Mouse (Mus musculus): ENCODE measurements around the gene Cd101. TPM values are rescaled to one million over a fixed set of nuclear protein-coding genes. Genes with fewer than 3 reads are reported as not detected.

Cd101 gene
- polyA plus RNA-seq, 1 experiment from 2014 or later: 1.0 TPM

DNA sequence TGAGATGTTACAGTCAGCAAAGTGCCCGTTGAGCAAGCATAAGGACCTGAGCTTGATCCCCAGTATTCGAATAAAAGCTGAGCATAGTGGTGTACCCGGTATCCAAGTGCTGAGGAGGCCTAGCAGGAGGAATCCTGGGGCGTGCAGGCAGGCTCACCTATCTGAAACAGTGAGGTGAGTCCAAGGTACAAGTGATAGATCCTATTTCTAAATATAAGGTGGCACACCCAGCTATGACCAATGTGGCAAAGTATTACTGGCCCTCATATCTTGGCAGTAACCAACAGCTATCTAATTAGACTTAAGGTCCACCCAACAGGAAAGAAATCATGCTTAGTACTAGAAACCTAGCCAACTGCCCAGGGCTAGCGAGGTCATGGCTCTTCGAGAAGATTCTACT lies 6.4 kb downstream of the Cd101 start:
- peak; percentile 93 for ATAC-seq
- Histone ChIP-seq H3K9me3 (ENCODE audit: control insufficient read depth) (no peaks in the 10 kb centered on the region), H3K4me1 (replicated peaks; ENCODE audit: control insufficient read depth, insufficient read depth, low read length) (no peaks in the 10 kb centered on the region), H3K27ac (ENCODE audit: low read depth, low read length) (no peak overlapping the region; the same call in 1 of the 2 replicates), H3K4me2 (replicated peaks; ENCODE audit: low read depth) (no peak overlapping the region), H3K9ac (ENCODE audit: low read depth, low read length) (no peak overlapping the region), H3K4me3 (ENCODE audit: low read depth, low read length) (no peak overlapping the region), H3K36me3 (ENCODE audit: control insufficient read depth, insufficient read depth) (no peaks in the 10 kb centered on the region), H3K27me3 (replicated peaks; ENCODE audit: control insufficient read depth, insufficient read depth, low read length) (no peaks in the 10 kb centered on the region)
- 55% methylated on average over 6 of the region's 6 CpGs for WGBS
- no peak for TF ChIP-seq CTCF (IDR thresholded peaks at IDR 0.05; ENCODE audit: low read depth)

- Histone ChIP-seq H3K4me3 (ENCODE audit: low read depth, low read length) (no peak overlapping the region), H3K4me2 (replicated peaks; ENCODE audit: low read depth) (no peak overlapping the region), H3K27me3 (replicated peaks; ENCODE audit: control insufficient read depth, insufficient read depth, low read length) (no peaks in the 10 kb centered on the region), H3K9ac (ENCODE audit: low read depth, low read length) (no peak overlapping the region), H3K36me3 (ENCODE audit: control insufficient read depth, insufficient read depth) (no peaks in the 10 kb centered on the region), H3K27ac (ENCODE audit: low read depth, low read length) (no peak overlapping the region), H3K4me1 (replicated peaks; ENCODE audit: control insufficient read depth, insufficient read depth, low read length) (no peaks in the 10 kb centered on the region), H3K9me3 (ENCODE audit: control insufficient read depth) (no peaks in the 10 kb centered on the region)
- no peak for TF ChIP-seq CTCF (IDR thresholded peaks at IDR 0.05; ENCODE audit: low read depth)
- WGBS: 81% methylated on average over 8 of the region's 8 CpGs
- no peak for ATAC-seq
These were observed 7.8 kb downstream of the Cd101 start for GRCm38 (mm10) chr3:101021481-101022051.

GRCm38 (mm10) chr3:101021073-101021472 lies 8.3 kb downstream of the Cd101 start:
- Histone ChIP-seq H3K4me2 (replicated peaks; ENCODE audit: low read depth) (no peak overlapping the region), H3K9me3 (ENCODE audit: control insufficient read depth) (no peaks in the 10 kb centered on the region), H3K27me3 (replicated peaks; ENCODE audit: control insufficient read depth, insufficient read depth, low read length) (no peaks in the 10 kb centered on the region), H3K9ac (ENCODE audit: low read depth, low read length) (no peak overlapping the region), H3K36me3 (ENCODE audit: control insufficient read depth, insufficient read depth) (no peaks in the 10 kb centered on the region), H3K4me1 (replicated peaks; ENCODE audit: control insufficient read depth, insufficient read depth, low read length) (no peaks in the 10 kb centered on the region), H3K4me3 (ENCODE audit: low read depth, low read length) (no peak overlapping the region), H3K27ac (ENCODE audit: low read depth, low read length) (no peak overlapping the region)
- WGBS: 67% methylated on average over 5 of the region's 5 CpGs
- TF ChIP-seq CTCF (IDR thresholded peaks at IDR 0.05; ENCODE audit: low read depth): no peak
- ATAC-seq: no peak

DNA sequence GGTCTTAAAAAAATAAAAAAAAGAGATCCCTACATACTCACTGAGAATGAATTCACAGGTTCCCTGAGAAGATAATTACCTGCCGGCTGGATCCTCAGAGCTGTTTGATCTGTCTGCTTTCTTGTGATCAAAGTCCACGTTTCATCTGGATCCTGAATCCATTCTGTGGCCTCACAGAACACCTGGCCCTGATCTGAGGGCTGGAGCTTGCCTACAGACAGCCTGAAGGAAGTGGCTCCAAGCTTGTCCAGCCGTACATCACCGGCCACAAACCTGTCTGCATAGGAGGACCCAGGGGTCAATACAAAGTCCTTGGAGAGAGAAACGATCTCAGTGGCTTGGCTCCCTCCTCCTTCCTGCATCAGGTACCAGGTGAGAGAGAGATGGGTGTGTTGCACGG lies 10.9 kb downstream of the Cd101 start:
- TF ChIP-seq CTCF (IDR thresholded peaks at IDR 0.05; ENCODE audit: low read depth): no peak
- Histone ChIP-seq H3K4me2 (replicated peaks; ENCODE audit: low read depth) (peak overlapping the region; percentile 21), H3K36me3 (ENCODE audit: control insufficient read depth, insufficient read depth) (no peaks in the 10 kb centered on the region), H3K9me3 (ENCODE audit: control insufficient read depth) (no peaks in the 10 kb centered on the region), H3K27me3 (replicated peaks; ENCODE audit: control insufficient read depth, insufficient read depth, low read length) (no peaks in the 10 kb centered on the region), H3K4me1 (replicated peaks; ENCODE audit: control insufficient read depth, insufficient read depth, low read length) (peaks cover 6% of the 10 kb centered on the region; the same call in 1 of the 2 replicates), H3K9ac (ENCODE audit: low read depth, low read length) (peak overlapping the region; percentile 17; the same call in 1 of the 2 replicates), H3K27ac (ENCODE audit: low read depth, low read length) (peak overlapping the region; percentile 68), H3K4me3 (ENCODE audit: low read depth, low read length) (no peak overlapping the region)
- ATAC-seq: peak; percentile 62
- WGBS: 46% methylated on average over 6 of the region's 6 CpGs

DNA sequence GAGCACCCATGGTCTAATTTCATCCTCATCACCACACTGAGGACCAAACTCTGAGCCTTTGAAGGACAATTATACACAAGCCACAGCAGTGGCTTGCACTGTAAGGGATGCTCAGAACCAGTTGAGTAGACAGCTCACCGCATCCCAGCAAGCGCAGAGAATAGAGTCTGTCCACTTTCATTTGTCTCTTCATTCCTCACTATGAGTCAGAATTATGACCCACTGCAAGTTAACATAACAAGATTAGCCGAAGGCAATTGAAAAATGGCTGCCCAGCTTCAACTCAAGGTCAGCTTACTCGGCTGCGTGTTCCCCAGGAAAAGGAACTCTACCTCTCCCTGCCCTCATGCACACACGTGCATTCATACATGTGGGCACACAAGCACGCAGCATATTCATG lies 13.3 kb downstream of the Cd101 start:
- no peak for TF ChIP-seq CTCF (IDR thresholded peaks at IDR 0.05; ENCODE audit: low read depth)
- no peak for ATAC-seq
- 71% methylated on average over 7 of the region's 7 CpGs for WGBS

DNA sequence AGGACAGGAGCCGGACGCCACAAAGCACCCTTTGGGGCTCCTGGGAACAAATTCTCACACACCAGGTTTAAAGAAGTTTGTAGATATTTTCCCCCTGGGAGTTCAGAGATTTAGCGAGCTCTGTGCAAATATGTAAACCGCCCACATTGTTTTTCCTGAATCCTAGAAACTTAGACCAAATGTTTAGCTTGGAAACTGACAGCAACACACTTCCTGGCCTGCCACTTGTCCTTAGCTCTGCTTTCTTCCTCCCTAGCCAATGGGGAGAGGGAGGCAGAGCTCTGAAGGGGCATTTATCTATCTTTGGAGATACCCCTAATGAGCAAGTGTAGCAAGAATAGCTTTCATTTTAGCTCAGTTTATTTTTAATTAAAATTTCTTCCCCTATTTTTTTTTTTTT lies 14.1 kb downstream of the Cd101 start:
- no peak overlapping the region for H3K9ac ChIP-seq (ENCODE audit: low read depth, low read length)
- H3K4me3 ChIP-seq (ENCODE audit: low read depth, low read length): no peak overlapping the region
- no peak overlapping the region; the same call in 1 of the 2 replicates for H3K4me2 ChIP-seq (replicated peaks; ENCODE audit: low read depth)
- H3K9me3 ChIP-seq (ENCODE audit: control insufficient read depth): no peaks in the 10 kb centered on the region
- H3K4me1 ChIP-seq (replicated peaks; ENCODE audit: control insufficient read depth, insufficient read depth, low read length): peaks cover 6% of the 10 kb centered on the region; the same call in 1 of the 2 replicates
- ATAC-seq: no peak
- 54% methylated on average over 4 of the region's 4 CpGs for WGBS
- no peak overlapping the region for H3K27ac ChIP-seq (ENCODE audit: low read depth, low read length)
- no peaks in the 10 kb centered on the region for H3K36me3 ChIP-seq (ENCODE audit: control insufficient read depth, insufficient read depth)
- no peak for TF ChIP-seq CTCF (IDR thresholded peaks at IDR 0.05; ENCODE audit: low read depth)
- no peaks in the 10 kb centered on the region for H3K27me3 ChIP-seq (replicated peaks; ENCODE audit: control insufficient read depth, insufficient read depth, low read length)

More for the DNA sequence above, 13.3 kb downstream of the Cd101 start:
- Histone ChIP-seq H3K9me3 (ENCODE audit: control insufficient read depth) (no peaks in the 10 kb centered on the region), H3K4me2 (replicated peaks; ENCODE audit: low read depth) (no peak overlapping the region), H3K27me3 (replicated peaks; ENCODE audit: control insufficient read depth, insufficient read depth, low read length) (no peaks in the 10 kb centered on the region), H3K27ac (ENCODE audit: low read depth, low read length) (no peak overlapping the region), H3K4me1 (replicated peaks; ENCODE audit: control insufficient read depth, insufficient read depth, low read length) (peaks cover 6% of the 10 kb centered on the region; the same call in 1 of the 2 replicates), H3K4me3 (ENCODE audit: low read depth, low read length) (no peak overlapping the region), H3K36me3 (ENCODE audit: control insufficient read depth, insufficient read depth) (no peaks in the 10 kb centered on the region), H3K9ac (ENCODE audit: low read depth, low read length) (no peak overlapping the region)
